Mouse (Mus musculus) adrenal gland, adult 8-10 months (tissue): ENCODE results near the gene C1qtnf7. TPM values are rescaled to one million over a fixed set of nuclear protein-coding genes. Genes with fewer than 3 reads are reported as not detected.

Experiments used
- DNase-seq: peaks from one replicate; pipeline ENCODE4 v3.0.0; 2022
- total RNA-seq, 4 experiments: library from RNA; stranded (reverse); gene quantifications; 2 replicates each; pipeline ENCODE4 v1.2.4; 2022

C1qtnf7 gene
- total RNA-seq, 4 experiments from 2014 or later, result 5.1 to 7.2 (median 6.3) TPM

DNA sequence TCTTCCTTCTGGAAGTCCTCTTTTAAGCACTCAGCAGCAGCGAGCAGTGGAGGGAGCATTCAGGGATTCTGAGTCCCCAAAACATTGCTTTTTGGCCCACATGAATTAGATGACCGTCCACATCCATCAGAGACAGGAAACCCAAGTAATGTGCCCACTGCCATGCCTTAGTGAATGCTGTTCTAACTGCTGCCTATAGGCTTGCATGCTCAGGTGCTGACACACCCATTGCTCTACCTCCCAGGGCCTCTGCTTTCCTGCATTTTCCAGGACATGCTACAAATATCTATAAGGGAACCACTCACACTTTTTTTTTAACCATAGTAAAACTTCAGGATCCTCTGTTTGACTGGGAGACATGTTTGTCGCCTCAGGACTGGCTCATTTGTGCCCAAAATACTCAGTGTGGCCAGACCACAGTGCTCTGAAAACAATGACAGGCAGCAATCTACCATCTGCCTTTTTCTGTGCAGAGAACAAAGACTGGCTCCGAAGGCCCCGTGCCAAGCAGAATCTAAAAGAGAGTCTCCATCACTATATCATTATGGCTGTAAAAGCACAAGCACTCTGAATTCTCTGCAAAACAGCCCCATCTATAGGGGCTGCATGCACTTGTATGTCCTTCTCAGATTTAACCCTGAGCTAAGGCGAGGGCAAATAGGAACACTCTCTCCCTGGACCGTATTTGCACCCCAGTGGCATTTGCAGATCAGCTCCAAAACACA, 106.4 kb downstream of the C1qtnf7 start:
- DNase-seq, result no peak

GRCm38 (mm10) chr5:43625407-43625806, 110.1 kb downstream of the C1qtnf7 start:
- DNase-seq, result no peak

DNA sequence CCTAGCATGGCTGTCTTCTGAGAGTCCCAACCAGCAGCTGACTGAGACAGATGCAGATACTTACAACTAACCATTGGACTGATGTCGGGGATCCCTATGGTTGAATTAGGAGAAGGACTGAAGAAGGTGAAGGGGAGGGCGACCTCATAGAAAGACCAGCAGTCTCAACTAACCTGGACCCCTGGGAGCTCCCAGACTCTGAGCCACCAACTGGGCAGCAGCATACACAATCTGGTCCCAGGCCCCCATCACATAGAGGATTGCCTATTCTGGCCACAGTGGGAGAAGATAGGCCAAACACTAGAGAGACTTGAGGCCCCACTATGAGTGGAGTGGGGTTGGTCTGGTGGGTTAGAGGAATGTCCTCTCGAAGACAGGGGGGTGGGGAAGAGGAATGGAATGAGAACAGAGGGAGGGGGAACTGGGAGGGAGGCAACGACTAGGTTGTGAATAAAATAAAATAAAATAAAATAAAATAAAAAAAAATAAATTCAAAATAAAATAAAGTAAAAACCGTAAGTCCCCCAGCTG, 118.8 kb downstream of the C1qtnf7 start:
- DNase-seq, result no peak

- no peak for DNase-seq
Observed at GRCm38 (mm10) chr5:43634602-43635081, 119.3 kb downstream of the C1qtnf7 start.

GRCm38 (mm10) chr5:43645020-43645419, 129.7 kb downstream of the C1qtnf7 start:
- no peak for DNase-seq

DNA sequence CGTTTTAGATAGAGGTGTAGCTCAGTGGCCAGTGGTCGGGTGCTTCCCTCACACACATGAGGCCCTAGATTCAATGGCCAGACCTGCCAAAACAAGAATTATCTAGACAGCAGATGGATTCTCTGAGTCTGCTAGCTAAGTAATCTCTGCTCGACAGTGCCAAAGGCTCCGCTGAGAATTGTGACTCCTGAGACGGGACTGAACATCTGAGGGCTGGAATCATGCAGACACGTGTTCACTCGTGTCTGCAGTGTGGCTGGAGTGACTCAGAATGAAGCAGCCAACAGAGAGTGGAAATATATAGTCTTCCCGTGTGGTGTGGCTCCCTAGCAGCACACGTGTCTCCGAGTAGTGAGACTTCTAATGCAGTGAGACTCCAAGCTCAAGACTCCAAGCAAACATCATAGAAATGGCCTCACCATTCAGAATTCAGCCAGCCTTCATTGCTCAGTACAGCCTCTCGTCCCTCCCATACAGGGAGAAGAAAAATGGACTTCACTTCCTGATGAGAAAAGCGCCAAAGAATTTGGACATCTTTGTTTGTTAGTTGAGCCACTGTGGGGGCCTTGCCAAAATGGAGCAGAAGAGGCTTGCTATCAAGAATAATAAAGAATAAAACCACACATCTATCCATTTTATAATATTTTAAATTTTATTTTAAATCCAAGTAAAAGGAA, 131.9 kb downstream of the C1qtnf7 start:
- no peak for DNase-seq

GRCm38 (mm10) chr5:43661498-43661897, 146.2 kb downstream of the C1qtnf7 start:
- DNase-seq, result no peak

DNA sequence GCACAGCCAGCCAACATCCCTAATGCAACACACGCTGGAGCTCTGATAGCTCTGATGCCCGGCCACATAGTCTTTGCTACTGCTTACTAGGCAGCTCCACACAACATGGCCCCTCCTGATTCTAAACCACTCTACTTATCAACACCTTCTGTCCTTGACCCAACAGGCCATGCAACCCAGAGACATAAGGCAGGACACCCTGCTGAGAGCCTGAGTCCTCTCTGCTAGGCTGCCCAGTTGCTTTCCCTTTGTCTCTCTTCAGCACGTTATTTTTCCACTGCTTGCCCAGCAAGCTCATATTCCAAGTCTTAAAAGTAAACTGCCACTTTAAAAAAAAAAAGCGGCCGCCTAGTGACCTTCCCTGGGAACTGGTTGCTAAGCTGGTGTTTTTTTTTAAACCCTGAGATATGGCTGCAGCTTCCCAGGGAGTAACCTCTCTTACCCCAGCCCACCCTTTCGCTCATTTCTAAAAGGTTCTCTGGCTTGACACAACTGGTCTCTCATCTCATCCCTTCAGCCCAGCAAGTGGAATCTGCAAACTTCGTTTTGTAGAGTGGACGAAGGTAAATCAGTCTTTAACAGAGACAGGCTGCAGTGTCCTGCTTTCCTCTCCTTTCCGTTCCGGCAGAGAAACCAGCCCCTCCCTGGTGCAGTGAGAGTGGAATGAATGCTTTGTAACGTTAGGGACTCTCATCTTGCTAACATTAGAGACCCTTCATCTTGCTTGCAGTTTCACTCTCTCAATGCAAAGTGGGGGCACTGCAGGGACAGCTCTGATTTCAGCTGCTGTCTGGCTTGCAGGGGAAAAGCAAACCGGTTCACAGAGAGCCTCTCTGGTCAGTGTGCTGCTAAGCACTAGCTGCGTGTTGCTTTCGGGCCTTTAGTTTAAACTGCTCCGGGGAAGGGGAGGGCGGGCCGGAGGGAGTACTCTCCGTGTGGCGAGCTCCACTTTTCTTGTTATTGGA, 146.9 kb downstream of the C1qtnf7 start, which contains the start of gene Cc2d2a:
Gene Cc2d2a, plus strand, starts transcription at position 350 of the 965 bp plus-strand sequence.
- DNase-seq, result peak; percentile 22

DNA sequence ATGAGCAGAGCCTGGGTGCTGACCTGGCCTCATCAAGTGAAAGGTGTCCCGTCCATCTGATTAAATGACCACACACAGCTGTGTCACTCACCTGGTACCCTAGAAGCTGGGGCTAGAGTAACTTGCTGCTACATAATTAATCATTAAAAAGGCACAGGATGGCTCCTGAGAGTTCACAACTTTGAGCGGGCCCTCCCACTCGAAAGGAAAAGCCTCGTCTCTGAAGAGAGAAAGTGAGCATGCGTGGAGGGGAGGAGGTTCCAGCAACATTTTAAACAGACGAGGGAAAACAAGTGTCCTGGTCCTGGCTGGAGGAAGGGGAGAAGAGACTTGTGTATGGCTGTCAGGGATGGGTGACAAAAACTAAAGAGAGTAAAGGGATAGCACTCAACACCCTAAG, 148.2 kb downstream of the C1qtnf7 start:
- DNase-seq, result no peak

DNA sequence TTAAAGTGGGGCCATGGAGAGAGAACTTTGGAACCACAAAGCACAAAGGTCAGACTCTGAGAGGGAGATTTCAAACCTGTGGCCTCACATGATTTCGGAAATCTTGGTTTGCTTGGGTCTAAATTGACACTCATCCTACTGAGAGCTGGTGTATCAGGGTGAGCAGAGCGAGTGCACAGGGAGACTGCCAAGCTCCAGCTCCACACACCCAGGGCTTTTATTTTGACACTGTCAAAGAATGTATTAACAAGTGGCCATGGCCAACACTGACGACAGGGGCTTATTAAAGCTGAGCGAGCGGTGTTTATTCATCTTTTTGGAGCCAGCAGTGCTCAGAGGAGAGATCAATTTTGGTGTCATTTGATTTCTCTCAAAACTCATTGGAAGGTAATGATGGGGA, 149.8 kb downstream of the C1qtnf7 start:
- no peak for DNase-seq

Other genes starting within 250 kb of the C1qtnf7 start
- 10 to 100 TPM; 14.3 to 31.6 (median 23.8) TPM for gene Cc2d2a, start 146.8 kb downstream of the C1qtnf7 start, total RNA-seq